Mouse (Mus musculus): ENCODE data around the gene Lpin2.

- no peak for TF ChIP-seq GATA1 (IDR thresholded peaks at IDR 0.05; ENCODE audit: borderline replicate concordance, low read length)
- no peak for TF ChIP-seq FLI1 (IDR thresholded peaks at IDR 0.05; ENCODE audit: low read length)
These were observed 23.2 kb upstream of the Lpin2 start for GRCm38 (mm10) chr17:71159152-71159567.
